Mouse (Mus musculus) midbrain, embryonic 16.5 days (tissue): ENCODE measurements around the gene Atpaf2. TPM values are rescaled to one million over a fixed set of nuclear protein-coding genes. Genes with fewer than 3 reads are reported as not detected.
"Not testable (repeated sequence)": the region's sequence is repeated elsewhere in the genome, so short reads cannot be mapped to it uniquely, and the experiment has no call there.

ENCODE experiments used
- ATAC-seq: fragments of 200-750 bp; cut with Nextera tagmentation; 2 replicates; pipeline ENCODE4 v1.8.0; 2017; ENCODE audit warnings: moderate TSS enrichment
- H3K27ac ChIP-seq: fragments of 300-500 bp; sonication (generic); 2 replicates; pipeline ENCODE4 v1.5.1; 2014; ENCODE audit warnings: mild to moderate bottlenecking, low read length, mixed read lengths
- H3K27me3 ChIP-seq: fragments of 300-500 bp; sonication (generic); 2 replicates; pipeline ENCODE4 v1.6.1; 2014; ENCODE audit warnings: low read depth, low read length, mixed read lengths; ENCODE audit not compliant: control insufficient read depth, insufficient read depth
- H3K36me3 ChIP-seq: fragments of 300-500 bp; sonication (generic); 2 replicates; pipeline ENCODE4 v1.6.1; 2014; ENCODE audit warnings: mild to moderate bottlenecking, low read length, moderate library complexity, mixed read lengths; ENCODE audit not compliant: control insufficient read depth, insufficient read depth
- H3K4me1 ChIP-seq: fragments of 300-500 bp; sonication (generic); 2 replicates; pipeline ENCODE4 v1.6.1; 2014; ENCODE audit warnings: mild to moderate bottlenecking, low read length, mixed read lengths; ENCODE audit not compliant: control insufficient read depth, insufficient read depth
- H3K4me2 ChIP-seq: fragments of 300-500 bp; sonication (generic); 2 replicates; pipeline ENCODE4 v1.6.1; 2014; ENCODE audit warnings: mild to moderate bottlenecking, low read length, mixed read lengths
- H3K4me3 ChIP-seq: fragments of 300-500 bp; sonication (generic); 2 replicates; pipeline ENCODE4 v1.5.1; 2014; ENCODE audit warnings: low read depth, mild to moderate bottlenecking, low read length, moderate library complexity, mixed read lengths
- H3K9ac ChIP-seq: fragments of 300-500 bp; sonication (generic); 2 replicates; pipeline ENCODE4 v1.6.1; 2014; ENCODE audit warnings: low read depth, low read length, mixed read lengths
- H3K9me3 ChIP-seq: fragments of 300-500 bp; sonication (generic); replicated peaks from 2 replicates; pipeline ENCODE4 v1.6.1; 2014; ENCODE audit warnings: mild to moderate bottlenecking, low read length, mixed read lengths; ENCODE audit not compliant: control insufficient read depth, poor library complexity, severe bottlenecking
- WGBS: fragments of 180-500 bp; shearing (Covaris S2); extraction: QIAGEN DNeasy Blood & Tissue Kit; methylation state at CpG from one replicate; pipeline ENCODE4 v1.1.7; 2014; 5-methylcytosine and 5-hydroxymethylcytosine counted together
- polyA plus RNA-seq: library from polyadenylated mRNA; unstranded; fragments of >200 nt; fragmentation: Nextera tagmentation; extraction: Ambion mirVana; gene quantifications from 2 replicates; pipeline ENCODE4 v1.2.1, GENCODE M21; 2015

Gene Atpaf2
- polyA plus RNA-seq = 43.3 and 47.4 TPM in 2 replicates

DNA sequence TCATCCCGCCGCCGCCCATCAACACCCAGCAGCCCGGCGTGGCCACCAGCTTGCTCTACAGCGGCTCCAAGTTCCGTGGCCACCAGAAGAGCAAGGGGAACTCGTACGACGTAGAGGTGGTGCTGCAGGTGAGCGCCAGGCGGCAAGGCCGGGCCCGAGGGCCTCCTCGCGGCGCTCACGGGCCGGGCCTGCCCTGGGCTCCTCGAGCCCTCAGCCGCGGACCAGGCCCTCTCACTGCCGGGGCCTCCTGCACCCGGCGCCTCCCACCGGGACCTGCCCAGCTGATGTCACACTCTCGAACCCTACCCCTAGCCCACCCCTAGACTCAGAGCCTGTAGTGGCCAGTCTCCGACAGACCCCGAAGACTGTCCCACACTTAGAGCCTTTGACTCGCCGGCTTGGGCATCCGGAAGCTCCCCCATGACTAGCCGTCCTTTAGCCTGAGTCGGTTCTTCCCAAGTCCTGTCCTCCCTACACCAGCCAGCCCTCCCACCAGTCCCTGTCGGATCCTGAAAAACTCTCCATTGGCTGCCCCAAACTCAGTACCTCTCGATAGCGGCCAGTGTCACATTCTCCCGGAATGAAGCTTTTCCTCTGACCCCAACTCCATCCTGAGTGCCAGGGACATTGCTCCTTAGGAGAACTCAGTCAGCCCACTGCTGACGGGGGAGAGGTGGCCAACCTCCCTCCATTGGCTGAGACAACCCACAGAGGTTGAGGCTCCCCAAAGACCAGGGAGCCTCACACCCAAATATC is at the start of gene Atpaf2:
Gene Atpaf2 (minus strand): TSS at position 741 of the 756 bp plus-strand sequence.
- H3K4me3 ChIP-seq = peak within 1 kb of the TSS; percentile 88
- H3K36me3 ChIP-seq = no peaks in the 10 kb centered on the region
- under 1% methylated on average over 29 of the region's 39 CpGs for WGBS
- no peaks in the 10 kb centered on the region for H3K27me3 ChIP-seq
- no peaks in the 10 kb centered on the region for H3K9me3 ChIP-seq
- H3K4me2 ChIP-seq = peak within 1 kb of the TSS; percentile 86
- peaks cover 24% of the 10 kb centered on the region for H3K4me1 ChIP-seq
- H3K27ac ChIP-seq = peak within 1 kb of the TSS; percentile 87
- ATAC-seq = peak; percentile 52
- peak within 1 kb of the TSS; percentile 89 for H3K9ac ChIP-seq

DNA sequence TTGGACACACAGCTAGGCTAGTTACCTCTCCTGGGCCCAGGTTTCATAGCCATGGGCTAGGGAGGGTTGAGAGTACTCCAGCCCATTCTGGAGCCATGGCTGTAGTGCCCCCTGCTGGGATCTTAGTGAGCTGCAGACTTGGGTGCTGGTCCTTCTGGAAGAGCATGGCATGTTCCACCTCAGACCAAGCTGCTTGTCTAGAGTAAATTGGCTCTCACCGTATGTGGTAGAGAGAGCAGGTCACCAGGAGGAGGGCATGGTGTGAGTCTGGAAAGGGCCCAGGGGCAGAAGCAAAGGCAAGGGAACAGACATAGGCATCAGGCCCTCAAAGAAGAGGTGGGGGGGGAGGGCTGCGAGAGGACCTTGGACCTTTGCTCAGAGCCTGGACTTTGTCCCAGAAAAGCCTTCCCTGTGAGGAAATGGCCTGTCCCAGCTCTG is 47.7 kb upstream of the Atpaf2 start:
- H3K4me3 ChIP-seq = no peak overlapping the region
- no peaks in the 10 kb centered on the region for H3K4me1 ChIP-seq
- H3K27ac ChIP-seq = no peak overlapping the region
- 98% methylated on average over 2 of the region's 2 CpGs for WGBS
- no peaks in the 10 kb centered on the region for H3K9me3 ChIP-seq
- H3K36me3 ChIP-seq = peaks cover 66% of the 10 kb centered on the region
- H3K4me2 ChIP-seq = no peak overlapping the region
- no peaks in the 10 kb centered on the region for H3K27me3 ChIP-seq
- ATAC-seq = no peak
- H3K9ac ChIP-seq = no peak overlapping the region

DNA sequence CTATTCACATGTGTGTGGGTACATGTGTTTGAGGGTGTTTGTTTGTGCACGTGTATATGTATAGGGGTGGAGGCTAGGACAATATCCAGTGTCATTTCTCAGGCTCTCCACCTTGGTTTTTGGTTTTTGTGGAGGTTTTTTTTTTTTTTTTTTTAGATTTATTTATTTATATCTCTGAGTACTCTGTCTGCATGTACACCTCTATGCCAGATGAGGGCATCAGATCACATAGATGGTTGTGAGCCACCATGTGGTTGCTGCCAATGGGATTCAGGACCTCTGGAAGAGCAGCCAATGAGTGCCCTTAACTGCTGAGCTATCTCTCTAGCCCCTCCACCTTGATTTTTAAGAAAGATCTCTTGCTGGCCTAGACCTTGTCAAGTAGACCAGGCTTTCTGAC is 39.7 kb upstream of the Atpaf2 start:
- Histone ChIP-seq H3K36me3 (peaks cover 32% of the 10 kb centered on the region), H3K4me2 (no peak overlapping the region), H3K9me3 (no peaks in the 10 kb centered on the region), H3K4me1 (peaks cover 10% of the 10 kb centered on the region), H3K27ac (no peak overlapping the region), H3K9ac (no peak overlapping the region), H3K4me3 (no peak overlapping the region), H3K27me3 (no peaks in the 10 kb centered on the region)
- 94% methylated on average over 1 of the region's 1 CpGs for WGBS
- no peak for ATAC-seq

DNA sequence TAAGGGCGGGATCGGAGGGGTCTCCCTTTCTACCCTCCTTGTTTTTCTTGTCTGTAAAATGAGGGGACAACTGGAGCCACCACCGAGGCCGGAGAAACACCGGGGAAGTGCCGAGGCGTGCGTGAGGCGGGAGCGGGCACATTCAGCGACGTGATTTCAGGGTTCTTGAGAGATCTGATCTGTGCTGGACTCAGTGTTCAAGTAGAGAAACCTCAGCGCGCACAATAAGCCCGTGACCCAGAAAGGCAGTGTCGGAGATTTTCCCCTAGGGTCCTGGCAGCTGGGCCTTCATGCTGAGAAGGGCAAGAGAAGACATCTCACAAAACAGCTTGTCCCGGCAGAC is 36.5 kb upstream of the Atpaf2 start:
- Histone ChIP-seq H3K27ac (peak overlapping the region; percentile 28; the same call in 1 of the 2 replicates), H3K36me3 (peaks cover 10% of the 10 kb centered on the region; the same call in 1 of the 2 replicates), H3K4me2 (peak overlapping the region; percentile 94), H3K4me3 (peak overlapping the region; percentile 57), H3K27me3 (no peaks in the 10 kb centered on the region), H3K9ac (peak overlapping the region; percentile 60), H3K4me1 (peaks cover 10% of the 10 kb centered on the region), H3K9me3 (no peaks in the 10 kb centered on the region)
- peak; percentile 37 for ATAC-seq
- under 1% methylated on average over 17 of the region's 17 CpGs for WGBS

DNA sequence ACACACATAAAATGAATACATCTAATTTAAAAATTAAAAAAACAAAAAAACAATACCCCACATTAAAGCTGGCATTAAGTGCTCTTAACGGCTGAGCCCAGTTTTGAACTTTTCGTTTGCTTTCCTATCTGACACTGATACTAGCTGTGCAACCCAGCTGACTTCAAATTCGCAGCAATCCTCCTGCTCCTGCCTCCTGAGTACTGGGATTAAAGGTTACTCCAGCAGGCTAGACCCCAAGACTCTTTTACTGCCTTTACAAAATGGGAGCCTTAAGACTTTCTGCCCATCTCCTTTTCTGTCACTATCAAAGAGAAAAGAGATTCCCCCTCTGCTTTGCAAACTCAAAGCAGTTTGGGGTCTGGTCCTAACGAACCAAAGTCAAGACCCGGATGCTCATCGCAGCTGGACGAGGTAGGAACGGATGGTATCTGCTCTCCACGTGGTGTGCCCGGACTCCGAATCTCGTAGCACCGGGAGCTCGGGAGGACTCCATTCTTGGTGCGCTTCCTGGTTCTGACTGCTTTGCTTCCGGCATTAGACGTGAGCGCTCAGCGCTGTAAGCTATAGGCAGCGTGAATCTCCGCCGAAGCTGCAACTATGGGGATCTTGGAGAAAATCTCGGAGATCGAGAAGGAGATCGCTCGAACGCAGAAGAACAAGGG is 36.0 kb upstream of the Atpaf2 start, which contains the start of gene Drg2:
Gene Drg2 (plus strand): TSS at position 512 of the 665 bp plus-strand sequence.
- peak; percentile 86 for ATAC-seq

DNA sequence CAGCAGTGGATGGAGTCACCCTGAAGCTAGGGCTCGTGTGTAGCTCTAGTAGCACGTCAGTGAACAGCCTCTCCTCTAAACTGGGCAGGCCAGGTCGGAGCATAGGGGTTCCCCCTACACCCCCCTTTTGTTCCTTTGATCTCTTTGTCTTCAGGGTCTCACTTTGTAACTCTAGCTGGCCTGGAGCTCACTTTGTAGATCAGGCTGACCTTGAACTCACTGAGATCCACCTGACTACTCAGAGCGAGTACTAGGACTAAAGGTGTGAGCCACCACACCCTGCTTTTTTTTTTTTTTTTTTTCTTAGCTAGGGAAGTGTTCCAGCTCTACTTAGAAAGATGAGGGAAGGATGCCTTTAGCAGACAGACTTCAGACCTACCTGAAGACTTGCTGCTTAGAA is 25.8 kb upstream of the Atpaf2 start:
- 82% methylated on average over 4 of the region's 4 CpGs for WGBS
- no peak overlapping the region for H3K27ac ChIP-seq
- H3K27me3 ChIP-seq = no peaks in the 10 kb centered on the region
- no peak overlapping the region for H3K4me3 ChIP-seq
- ATAC-seq = no peak
- H3K9me3 ChIP-seq = no peaks in the 10 kb centered on the region
- H3K4me1 ChIP-seq = no peaks in the 10 kb centered on the region
- H3K36me3 ChIP-seq = peaks cover 24% of the 10 kb centered on the region
- H3K4me2 ChIP-seq = no peak overlapping the region
- no peak overlapping the region for H3K9ac ChIP-seq

More for the DNA sequence above, 36.0 kb upstream of the Atpaf2 start, which contains the start of gene Drg2:
- Histone ChIP-seq H3K4me3 (peak within 1 kb of the TSS; percentile 57), H3K4me2 (peak within 1 kb of the TSS; percentile 94), H3K27ac (peak within 1 kb of the TSS; percentile 28; the same call in 1 of the 2 replicates), H3K9ac (peak within 1 kb of the TSS; percentile 60), H3K36me3 (peaks cover 5% of the 10 kb centered on the region; the same call in 1 of the 2 replicates), H3K4me1 (peaks cover 10% of the 10 kb centered on the region), H3K27me3 (no peaks in the 10 kb centered on the region), H3K9me3 (no peaks in the 10 kb centered on the region)
- 4% methylated on average over 27 of the region's 27 CpGs for WGBS

DNA sequence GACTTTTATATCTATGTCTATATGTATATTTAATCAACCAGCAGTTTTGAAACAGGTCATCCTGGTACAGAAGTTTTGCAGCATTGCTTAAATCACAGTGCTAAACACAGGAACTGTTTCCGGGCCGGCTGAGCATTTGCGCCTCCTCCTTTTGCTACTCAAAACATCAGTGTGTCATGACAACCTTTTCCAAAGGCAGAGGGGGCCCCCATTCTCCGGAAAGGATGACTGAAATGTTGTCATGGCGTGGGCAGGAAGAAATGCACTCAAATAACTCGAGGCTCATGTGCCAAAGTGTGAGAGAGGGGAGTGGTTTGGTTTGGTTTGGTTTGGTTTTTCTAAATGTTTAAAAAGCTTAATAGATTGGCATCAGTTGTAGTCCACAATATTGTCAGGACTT is 24.6 kb upstream of the Atpaf2 start:
- Histone ChIP-seq H3K36me3 (peaks cover 26% of the 10 kb centered on the region), H3K27ac (no peak overlapping the region), H3K4me2 (no peak overlapping the region), H3K27me3 (no peaks in the 10 kb centered on the region), H3K9ac (no peak overlapping the region), H3K4me3 (no peak overlapping the region), H3K4me1 (no peaks in the 10 kb centered on the region), H3K9me3 (no peaks in the 10 kb centered on the region)
- ATAC-seq = no peak
- 91% methylated on average over 6 of the region's 6 CpGs for WGBS

DNA sequence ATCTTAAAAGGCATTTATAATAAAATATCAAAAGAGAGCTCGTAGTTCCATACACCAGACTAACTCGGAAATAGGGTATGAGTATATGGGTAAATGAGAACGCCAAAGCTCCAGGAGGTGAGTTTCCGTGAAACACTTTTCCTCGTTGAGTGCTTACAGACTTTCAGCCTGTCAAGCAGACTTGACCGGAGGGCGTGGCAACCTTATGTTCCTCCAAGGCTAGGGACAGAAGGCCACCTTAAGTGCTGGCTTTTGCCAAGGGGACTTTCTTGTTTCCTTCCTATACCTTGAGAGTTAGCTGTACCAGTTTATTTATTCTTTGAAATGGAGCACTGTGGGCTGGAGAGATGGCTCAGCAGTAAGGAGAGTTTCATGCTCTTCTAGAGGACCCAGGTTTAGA is 21.9 kb upstream of the Atpaf2 start:
- WGBS = 54% methylated on average over 7 of the region's 7 CpGs
- H3K9me3 ChIP-seq = no peaks in the 10 kb centered on the region

DNA sequence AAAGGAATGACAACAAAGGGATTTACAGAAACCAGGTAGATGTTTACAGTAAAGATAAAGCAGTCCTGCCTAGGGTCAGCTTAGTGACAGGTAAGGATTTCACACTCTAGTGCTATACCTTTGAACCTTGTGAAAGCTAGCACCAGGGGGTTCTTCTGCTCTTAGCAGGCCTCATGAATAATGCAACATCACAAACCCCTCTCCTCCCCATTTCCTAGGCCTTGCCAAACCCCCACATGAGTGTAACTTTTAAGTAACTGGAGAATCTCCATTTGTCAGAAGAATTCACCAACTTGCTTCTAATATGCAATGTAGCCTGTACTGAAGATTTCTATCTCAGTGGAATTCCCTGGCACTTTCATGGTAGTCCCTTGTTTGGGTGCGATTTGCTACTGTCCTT is 21.4 kb upstream of the Atpaf2 start:
- H3K9me3 ChIP-seq, H3K9ac ChIP-seq, H3K4me2 ChIP-seq, H3K27ac ChIP-seq, ATAC-seq, H3K27me3 ChIP-seq, H3K4me3 ChIP-seq, H3K4me1 ChIP-seq: not testable (repeated sequence)
- 28% methylated on average over 1 of the region's 1 CpGs for WGBS
- H3K36me3 ChIP-seq = peaks cover 39% of the 10 kb centered on the region

More for the DNA sequence above, 21.9 kb upstream of the Atpaf2 start:
- Histone ChIP-seq H3K4me3 (no peak overlapping the region), H3K36me3 (peaks cover 35% of the 10 kb centered on the region), H3K4me1 (no peaks in the 10 kb centered on the region), H3K27me3 (no peaks in the 10 kb centered on the region), H3K4me2 (no peak overlapping the region), H3K27ac (no peak overlapping the region), H3K9ac (no peak overlapping the region)
- no peak for ATAC-seq
